Mouse (Mus musculus): ENCODE data around the gene Arl4d.

- TF ChIP-seq CTCF (IDR thresholded peaks at IDR 0.05; ENCODE audit: control insufficient read depth, insufficient read depth, low read length) (no peak), POLR2A (IDR thresholded peaks at IDR 0.05; ENCODE audit: borderline replicate concordance, control insufficient read depth, low read depth, low read length) (no peak)
These were observed 34.2 kb downstream of the Arl4d start for GRCm38 (mm10) chr11:101699556-101699955.

All from bone marrow, adult 2 months (tissue).